Mouse (Mus musculus) B cell, adult 62 days (primary cell): ENCODE results near the gene Rexo2. TPM values are rescaled to one million over a fixed set of nuclear protein-coding genes. Genes with fewer than 3 reads are reported as not detected.

Experiments used
- total RNA-seq: library from RNA; stranded (reverse); gene quantifications from 4 replicates; pipeline ENCODE4 v1.2.4, GENCODE M21; 2023

Rexo2 gene
- total RNA-seq, result 37.0 to 39.9 TPM (median 37.9 TPM) in 4 replicates

GRCm38 (mm10) chr9:48480411-48481213, at the start of gene Rexo2:
Gene Rexo2 (minus strand): TSS chr9:48480623.

GRCm38 (mm10) chr9:48494817-48495547, 14.6 kb upstream of the Rexo2 start, which contains the start of the genes Rbm7 and Gm5617:
Gene Rbm7 (minus strand): TSS chr9:48495299.
Gene Gm5617 (plus strand): TSS chr9:48495442.

Other genes with a start within 250 kb of the Rexo2 start
- gene Nxpe2, start 127.2 kb downstream of the Rexo2 start, total RNA-seq, result 61.1 to 73.0 TPM (median 69.4 TPM) in 4 replicates
- gene Rbm7, start 14.7 kb upstream of the Rexo2 start, total RNA-seq, result 94.1 to 100 TPM (median 96.1 TPM) in 4 replicates
- gene Gm5617, start 14.8 kb upstream of the Rexo2 start, total RNA-seq, result 14.8 to 20.7 TPM (median 19.6 TPM) in 4 replicates
- not detected in 4 replicates for gene Nnmt, start 124.5 kb upstream of the Rexo2 start, total RNA-seq